Mouse (Mus musculus): ENCODE results near the gene Mcam. TPM values are rescaled to one million over a fixed set of nuclear protein-coding genes. Genes with fewer than 3 reads are reported as not detected.

Mcam gene
- total RNA-seq, 4 experiments from 2014 or later, result 21.4 to 70.9 (median 38.2) TPM

- no peak for DNase-seq
These were observed 3.6 kb downstream of the Mcam start for GRCm38 (mm10) chr9:44137846-44138245.

GRCm38 (mm10) chr9:44141951-44142350 is 7.7 kb downstream of the Mcam start:
- DNase-seq, result no peak

GRCm38 (mm10) chr9:44143421-44143820 is 9.2 kb downstream of the Mcam start:
- no peak for DNase-seq

GRCm38 (mm10) chr9:44144023-44144717 is 9.9 kb downstream of the Mcam start:
- DNase-seq, result no peak

DNA sequence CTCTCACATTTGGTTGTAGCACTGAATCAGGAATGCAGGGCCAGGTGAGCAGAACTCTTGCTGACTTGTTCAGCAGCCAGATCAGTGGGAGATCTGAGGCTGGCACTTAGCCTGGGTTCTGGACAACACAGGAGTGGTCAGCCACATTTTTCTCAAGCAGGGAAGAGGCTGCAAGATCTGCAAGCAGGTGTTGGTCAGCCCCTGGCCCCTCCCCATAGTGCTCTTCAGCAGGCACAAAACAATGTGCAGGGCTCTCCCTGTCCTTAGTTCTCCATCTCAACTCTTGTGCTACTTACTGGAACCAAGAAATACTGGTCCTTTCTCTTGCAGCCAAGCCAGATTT is 10.4 kb downstream of the Mcam start:
- no peak for DNase-seq

- DNase-seq, result no peak
These were observed 13.0 kb downstream of the Mcam start for GRCm38 (mm10) chr9:44147290-44147689.

- no peak for DNase-seq
These were observed 25.6 kb downstream of the Mcam start for GRCm38 (mm10) chr9:44159886-44160285.

- DNase-seq, result no peak
These were observed 34.7 kb downstream of the Mcam start for GRCm38 (mm10) chr9:44168931-44169330.

- peak; percentile 60 for DNase-seq
These were observed 36.5 kb downstream of the Mcam start for GRCm38 (mm10) chr9:44170691-44171151.

DNA sequence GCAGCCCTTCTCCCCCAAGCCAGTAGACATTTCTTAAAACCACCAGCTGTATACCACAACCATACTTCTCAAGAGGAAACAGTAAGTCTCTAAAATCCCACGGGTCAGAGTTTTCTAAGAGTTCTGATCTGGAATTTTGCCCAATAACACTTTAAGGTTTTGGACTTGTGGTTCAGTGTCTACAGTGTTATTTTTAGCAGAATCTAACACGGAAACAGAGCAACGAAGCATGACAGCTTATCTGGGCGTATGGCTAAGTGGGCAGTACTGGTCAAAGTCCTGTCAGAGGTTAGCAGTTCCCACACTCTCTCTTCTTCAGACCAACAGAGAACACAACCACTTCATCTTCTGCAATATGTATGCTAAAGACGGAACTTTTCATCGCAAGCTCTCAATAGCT is 41.3 kb downstream of the Mcam start:
- DNase-seq, result no peak

DNA sequence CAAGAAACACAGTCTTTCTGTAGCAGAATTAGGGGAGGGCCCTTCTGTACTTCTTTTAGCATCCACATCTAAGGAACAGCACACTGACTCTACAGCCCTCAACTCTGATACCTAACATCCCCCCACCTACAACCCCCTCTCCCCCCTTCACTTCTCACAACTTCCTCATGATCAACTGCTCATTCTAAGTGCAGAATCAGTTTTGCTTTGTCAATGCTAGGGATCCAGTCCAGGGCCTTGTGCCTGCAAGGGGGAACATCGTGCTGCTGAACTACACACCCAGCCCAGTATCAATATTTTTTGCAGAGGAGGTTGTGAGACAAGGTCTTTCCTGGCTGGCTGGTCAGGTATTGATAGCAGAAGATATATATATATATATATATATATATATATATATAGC is 41.7 kb downstream of the Mcam start:
- DNase-seq, result no peak

- DNase-seq, result no peak
These were observed 43.1 kb downstream of the Mcam start for GRCm38 (mm10) chr9:44177405-44177804.

DNA sequence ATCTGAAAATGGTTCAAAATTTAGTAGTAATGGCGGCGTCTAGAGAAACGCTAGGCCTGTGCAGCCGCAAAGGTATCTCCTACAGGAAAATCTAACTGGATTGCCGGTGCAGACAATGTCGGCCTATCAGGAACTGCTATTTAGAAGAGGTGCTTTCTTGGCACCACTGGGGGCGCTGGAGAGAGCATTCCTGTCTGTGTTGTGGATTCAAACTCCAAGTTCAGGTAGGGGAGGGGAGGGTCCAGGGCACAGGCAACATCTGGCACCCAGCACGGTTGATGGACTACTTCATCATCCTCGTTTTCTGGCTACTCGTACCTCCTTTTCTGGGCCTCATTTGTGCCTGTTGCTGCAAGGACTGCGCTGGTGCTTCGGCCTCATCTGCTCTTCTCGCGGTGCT is 44.1 kb downstream of the Mcam start:
- DNase-seq, result no peak

- no peak for DNase-seq
These were observed 44.5 kb downstream of the Mcam start for GRCm38 (mm10) chr9:44178811-44179210.

- no peak for DNase-seq
These were observed 47.3 kb downstream of the Mcam start for GRCm38 (mm10) chr9:44181537-44181936.

- peak; percentile 22 for DNase-seq
These were observed 48.0 kb downstream of the Mcam start for GRCm38 (mm10) chr9:44182260-44182659.

DNA sequence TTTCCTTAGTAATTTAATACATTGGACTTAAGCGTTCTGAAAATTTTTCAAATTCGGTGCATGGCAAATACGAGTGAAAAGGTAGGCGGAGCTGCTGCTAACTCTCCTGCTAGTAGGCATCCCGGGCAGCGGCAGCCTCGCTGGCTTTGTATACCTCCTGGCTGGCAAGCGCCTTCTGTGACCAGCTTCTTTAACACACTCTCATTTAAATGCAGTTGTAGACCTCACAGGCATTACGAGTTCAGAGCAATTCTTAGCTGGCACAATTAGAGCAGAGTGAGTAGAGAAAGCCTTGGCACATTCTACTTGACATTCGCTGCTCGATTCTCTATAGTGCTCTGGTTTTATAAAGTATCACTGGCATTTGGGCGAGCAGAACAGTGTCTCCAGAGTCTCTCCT is 54.0 kb downstream of the Mcam start:
- DNase-seq, result no peak

GRCm38 (mm10) chr9:44191166-44191565 is 56.9 kb downstream of the Mcam start:
- DNase-seq, result no peak

DNA sequence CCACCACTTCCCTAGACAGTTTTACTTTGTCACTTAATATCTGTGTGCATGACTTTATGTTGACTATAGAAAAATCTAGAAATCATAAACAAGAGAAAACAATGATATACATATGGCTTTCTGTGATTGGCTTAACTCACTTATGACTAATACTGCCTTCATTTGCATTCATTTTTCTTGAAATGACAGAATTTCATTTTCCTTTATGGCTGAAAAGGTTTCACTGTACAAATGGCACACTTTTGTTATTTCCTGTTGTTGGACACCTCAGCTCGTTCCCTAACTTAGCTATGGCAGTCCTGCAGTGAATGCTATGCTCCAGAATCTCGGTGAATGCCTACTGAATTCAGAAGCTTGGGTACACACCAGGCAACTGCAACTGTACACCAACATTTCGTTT is 58.0 kb downstream of the Mcam start:
- no peak for DNase-seq

Other genes with a start within 250 kb of the Mcam start
- 10 to 100 TPM; 46.5 to 54.9 (median 48.0) TPM for gene Thy1, start 91.1 kb upstream of the Mcam start, total RNA-seq (2022)
- 10 to 100 TPM; 39.1 to 77.6 (median 51.7) TPM for gene Usp2, start 67.4 kb upstream of the Mcam start, total RNA-seq (2022)
- under 1 TPM in 2 of 4 experiments, not detected in 2; 0.10 to 0.31 TPM for gene Mfrp, start 32.7 kb upstream of the Mcam start, total RNA-seq (2022)
- 10 to 100 TPM; 13.7 to 22.0 (median 18.7) TPM for gene C1qtnf5, start 27.2 kb upstream of the Mcam start, total RNA-seq (2022)
- gene Gm49380, start 21.0 kb upstream of the Mcam start, total RNA-seq (2022), result 1 to 10 TPM in 1 of 4 experiments, under 1 TPM in 3; 0.20 to 1.1 (median 0.93) TPM
- 10 to 100 TPM; 29.8 to 36.7 (median 31.5) TPM for gene Rnf26, start 21.0 kb upstream of the Mcam start, total RNA-seq (2022)
- gene Cbl, start 99.6 kb downstream of the Mcam start, total RNA-seq (2022), result 10 to 100 TPM; 30.4 to 52.9 (median 40.1) TPM
- gene Ccdc153, start 106.2 kb downstream of the Mcam start, total RNA-seq (2022), result 10 to 100 TPM in 2 of 4 experiments, 1 to 10 TPM in 2; 3.9 to 18.0 (median 7.9) TPM
- under 1 TPM in 3 of 4 experiments, not detected in 1; 0.24 to 0.27 (median 0.25) TPM for gene Pdzd3, start 117.0 kb downstream of the Mcam start, total RNA-seq (2022)
- gene Nlrx1, start 134.1 kb downstream of the Mcam start, total RNA-seq (2022), result 10 to 100 TPM; 27.6 to 41.8 (median 34.2) TPM
- gene Abcg4, start 154.1 kb downstream of the Mcam start, total RNA-seq (2022), result 10 to 100 TPM; 39.3 to 51.3 (median 42.1) TPM
- gene Hinfp, start 171.2 kb downstream of the Mcam start, total RNA-seq (2022), result 10 to 100 TPM; 20.3 to 44.4 (median 31.8) TPM
- gene C2cd2l, start 185.8 kb downstream of the Mcam start, total RNA-seq (2022), result 10 to 100 TPM; 42.6 to 60.5 (median 49.9) TPM
- 10 to 100 TPM; 31.4 to 37.0 (median 34.8) TPM for gene Dpagt1, start 191.6 kb downstream of the Mcam start, total RNA-seq (2022)
- gene H2afx, start 200.2 kb downstream of the Mcam start, total RNA-seq (2022), result 10 to 100 TPM; 25.9 to 44.6 (median 31.7) TPM
- gene Hmbs, start 209.8 kb downstream of the Mcam start, total RNA-seq (2022), result 100 to 1,000 TPM in 2 of 4 experiments, 10 to 100 TPM in 2; 82.8 to 122 (median 96.8) TPM
- 10 to 100 TPM; 78.0 to 91.8 (median 85.8) TPM for gene Vps11, start 227.2 kb downstream of the Mcam start, total RNA-seq (2022)
- gene Hyou1, start 245.0 kb downstream of the Mcam start, total RNA-seq (2022), result 100 to 1,000 TPM; 199 to 239 (median 228) TPM